Mouse (Mus musculus) kidney, postnatal 0 days (tissue): ENCODE measurements at regions not wholly inside any gene's neighbourhood (a gene's known extent, or its start where the extent isn't known, plus 50 kb on each side); places are given as distances from the start of the nearest gene placed in this dataset.

ENCODE experiments used
- ATAC-seq: fragments of 200-750 bp; cut with Nextera tagmentation; replicated peaks from 2 replicates; pipeline ENCODE4 v1.8.0; 2017; ENCODE audit warnings: low read depth, moderate number of reproducible peaks, moderate TSS enrichment, moderate library complexity; ENCODE audit not compliant: low FRiP score
- DNase-seq: peaks from one replicate; pipeline ENCODE4 v3.0.0-alpha.2; 2016; ENCODE audit warnings: low spot score
- H3K27ac ChIP-seq: fragments of 300-500 bp; sonication (generic); 2 replicates; pipeline ENCODE4 v1.5.1; 2014; ENCODE audit warnings: mild to moderate bottlenecking
- H3K27me3 ChIP-seq: fragments of 300-500 bp; sonication (generic); 2 replicates; pipeline ENCODE4 v1.6.1; 2014; ENCODE audit warnings: low read length, mixed read lengths; ENCODE audit not compliant: insufficient read depth
- H3K36me3 ChIP-seq: fragments of 300-500 bp; sonication (generic); 2 replicates; pipeline ENCODE4 v1.6.1; 2014; ENCODE audit warnings: low read length, mixed read lengths; ENCODE audit not compliant: insufficient read depth
- H3K4me1 ChIP-seq: fragments of 300-500 bp; sonication (generic); replicated peaks from 2 replicates; pipeline ENCODE4 v1.6.1; 2014; ENCODE audit warnings: antibody characterized with exemption, low read length, mixed read lengths; ENCODE audit not compliant: insufficient read depth
- H3K4me2 ChIP-seq: fragments of 300-500 bp; sonication (generic); 2 replicates; pipeline ENCODE4 v1.6.1; 2014; ENCODE audit warnings: mild to moderate bottlenecking, low read length, moderate library complexity, mixed read lengths
- H3K4me3 ChIP-seq: fragments of 300-500 bp; sonication (generic); replicated peaks from 2 replicates; pipeline ENCODE4 v1.5.1; 2014; ENCODE audit warnings: low read depth, low read length
- H3K9ac ChIP-seq: fragments of 300-500 bp; sonication (generic); 2 replicates; pipeline ENCODE4 v1.6.1; 2014; ENCODE audit warnings: low read depth, low read length
- H3K9me3 ChIP-seq: fragments of 300-500 bp; sonication (generic); replicated peaks from 2 replicates; pipeline ENCODE4 v1.6.1; 2016; ENCODE audit warnings: low read length, inconsistent platforms, mixed read lengths
- CTCF ChIP-seq: IDR thresholded peaks from 2 replicates; pipeline ENCODE4 v1.5.1; 2016; ENCODE audit warnings: antibody characterized with exemption, low read depth, mild to moderate bottlenecking, moderate library complexity
- WGBS: fragments of 180-500 bp; shearing (Covaris S2); extraction: QIAGEN DNeasy Blood & Tissue Kit; methylation state at CpG from one replicate; pipeline ENCODE4 v1.1.7; 2014; 5-methylcytosine and 5-hydroxymethylcytosine counted together

GRCm38 (mm10) chr9:92097806-92098205 lies 94.9 kb upstream of the Plscr5 start:
- no peak for TF ChIP-seq CTCF
- no peaks in the 10 kb centered on the region for H3K36me3 ChIP-seq
- no peaks in the 10 kb centered on the region for H3K27me3 ChIP-seq
- no peak overlapping the region for H3K9ac ChIP-seq
- H3K4me3 ChIP-seq: no peak overlapping the region
- H3K4me1 ChIP-seq: no peaks in the 10 kb centered on the region
- H3K9me3 ChIP-seq: no peaks in the 10 kb centered on the region
- 81% methylated on average over 2 of the region's 2 CpGs for WGBS
- no peak for DNase-seq
- H3K27ac ChIP-seq: no peak overlapping the region
- no peak overlapping the region for H3K4me2 ChIP-seq
- ATAC-seq: no peak

GRCm38 (mm10) chr9:92129504-92129903 lies 63.2 kb upstream of the Plscr5 start:
- H3K36me3 ChIP-seq: no peaks in the 10 kb centered on the region

GRCm38 (mm10) chr9:92130445-92130844 lies 62.3 kb upstream of the Plscr5 start:
- H3K27me3 ChIP-seq: no peaks in the 10 kb centered on the region
- WGBS: 53% methylated on average over 1 of the region's 1 CpGs
- H3K4me2 ChIP-seq: no peak overlapping the region
- H3K4me1 ChIP-seq: no peaks in the 10 kb centered on the region
- no peak for TF ChIP-seq CTCF
- no peak overlapping the region for H3K4me3 ChIP-seq
- H3K9me3 ChIP-seq: no peaks in the 10 kb centered on the region
- DNase-seq (no peak), ATAC-seq (no peak)
- no peak overlapping the region for H3K9ac ChIP-seq
- H3K36me3 ChIP-seq: no peaks in the 10 kb centered on the region
- no peak overlapping the region for H3K27ac ChIP-seq

More at GRCm38 (mm10) chr9:92129504-92129903, 63.2 kb upstream of the Plscr5 start:
- no peaks in the 10 kb centered on the region for H3K4me1 ChIP-seq
- H3K27me3 ChIP-seq: no peaks in the 10 kb centered on the region
- no peaks in the 10 kb centered on the region for H3K9me3 ChIP-seq
- no peak for DNase-seq
- TF ChIP-seq CTCF: peak; percentile 16; the same call in 1 of the 2 replicates
- H3K9ac ChIP-seq: no peak overlapping the region
- ATAC-seq: no peak
- H3K27ac ChIP-seq: no peak overlapping the region
- 83% methylated on average over 3 of the region's 3 CpGs for WGBS
- no peak overlapping the region for H3K4me3 ChIP-seq
- no peak overlapping the region for H3K4me2 ChIP-seq

GRCm38 (mm10) chr9:92132440-92132839 lies 60.3 kb upstream of the Plscr5 start:
- Histone ChIP-seq H3K4me2 (no peak overlapping the region), H3K9me3 (no peaks in the 10 kb centered on the region), H3K27ac (no peak overlapping the region), H3K27me3 (no peaks in the 10 kb centered on the region), H3K36me3 (no peaks in the 10 kb centered on the region), H3K4me3 (no peak overlapping the region), H3K9ac (no peak overlapping the region), H3K4me1 (no peaks in the 10 kb centered on the region)
- DNase-seq (no peak), ATAC-seq (no peak)
- TF ChIP-seq CTCF: no peak
- WGBS: 18% methylated on average over 9 of the region's 9 CpGs

- no peaks in the 10 kb centered on the region for H3K36me3 ChIP-seq
- H3K9me3 ChIP-seq: no peaks in the 10 kb centered on the region
- H3K4me1 ChIP-seq: no peaks in the 10 kb centered on the region
- H3K27me3 ChIP-seq: no peaks in the 10 kb centered on the region
- H3K9ac ChIP-seq: no peak overlapping the region
- no peak for DNase-seq
- no peak overlapping the region for H3K4me3 ChIP-seq
- 80% methylated on average over 4 of the region's 4 CpGs for WGBS
- no peak overlapping the region for H3K27ac ChIP-seq
- H3K4me2 ChIP-seq: no peak overlapping the region
- no peak for TF ChIP-seq CTCF
- no peak for ATAC-seq
Measured at GRCm38 (mm10) chr9:92141924-92142323, 50.8 kb upstream of the Plscr5 start.
